Mouse (Mus musculus): ENCODE results near the gene Irs1. TPM values are rescaled to one million over a fixed set of nuclear protein-coding genes. Genes with fewer than 3 reads are reported as not detected.

Gene Irs1
- total RNA-seq, 2 experiments from 2014 or later, result 17.0 to 24.9 TPM

DNA sequence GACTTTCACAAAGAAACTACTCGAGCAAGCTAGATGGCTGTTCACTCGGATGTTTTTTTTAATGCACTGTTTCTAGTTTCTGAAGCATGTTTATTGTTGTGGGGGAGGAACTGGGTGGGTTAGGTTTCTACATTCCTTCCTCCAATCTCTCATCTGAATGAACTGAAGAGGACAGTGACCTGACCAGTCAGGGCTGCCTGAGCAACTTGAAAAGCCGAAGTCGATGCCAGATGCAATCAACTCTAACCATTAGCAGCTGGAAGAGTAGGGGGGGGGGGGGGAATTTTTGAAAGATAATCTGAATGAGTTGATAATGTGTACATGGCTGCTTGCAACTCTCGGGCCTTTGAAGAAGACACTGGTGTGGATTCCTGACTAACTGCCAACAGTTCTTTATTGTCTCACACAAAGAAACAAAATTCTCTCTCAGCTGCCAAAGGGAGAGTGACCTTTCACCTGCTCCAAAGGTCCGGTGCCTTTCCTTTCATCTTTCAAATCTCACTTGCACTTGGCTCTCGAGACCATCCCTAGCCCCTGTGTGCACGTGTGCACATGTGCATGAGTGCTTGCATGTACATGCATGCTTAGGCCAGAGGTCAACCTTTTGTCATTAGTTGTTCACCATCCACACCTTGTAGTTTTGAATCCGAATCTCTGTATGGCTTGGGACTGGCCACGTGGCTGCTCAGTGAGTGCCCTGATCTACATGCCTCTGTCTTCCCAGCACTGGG, 43.8 kb downstream of the Irs1 start:
- no peak for DNase-seq

DNA sequence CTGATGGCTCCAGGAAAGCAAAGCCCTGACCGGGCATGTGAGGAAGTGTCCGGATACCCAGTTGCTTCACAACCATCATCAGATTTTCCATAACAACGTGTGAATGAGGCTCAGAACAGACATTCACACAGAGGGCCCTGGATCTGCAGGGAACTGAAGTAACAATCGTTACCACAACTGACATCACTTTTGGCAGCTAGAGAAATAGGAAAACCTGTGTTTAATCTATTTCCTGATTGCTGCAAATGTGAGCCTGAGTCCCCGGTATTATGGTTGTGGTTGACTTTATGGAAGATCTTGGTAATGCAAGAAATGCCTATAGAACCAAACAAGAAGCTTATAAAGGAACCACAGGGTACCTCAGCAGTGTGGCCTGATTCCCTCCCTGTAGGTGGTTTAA, 46.2 kb downstream of the Irs1 start:
- no peak for DNase-seq

DNA sequence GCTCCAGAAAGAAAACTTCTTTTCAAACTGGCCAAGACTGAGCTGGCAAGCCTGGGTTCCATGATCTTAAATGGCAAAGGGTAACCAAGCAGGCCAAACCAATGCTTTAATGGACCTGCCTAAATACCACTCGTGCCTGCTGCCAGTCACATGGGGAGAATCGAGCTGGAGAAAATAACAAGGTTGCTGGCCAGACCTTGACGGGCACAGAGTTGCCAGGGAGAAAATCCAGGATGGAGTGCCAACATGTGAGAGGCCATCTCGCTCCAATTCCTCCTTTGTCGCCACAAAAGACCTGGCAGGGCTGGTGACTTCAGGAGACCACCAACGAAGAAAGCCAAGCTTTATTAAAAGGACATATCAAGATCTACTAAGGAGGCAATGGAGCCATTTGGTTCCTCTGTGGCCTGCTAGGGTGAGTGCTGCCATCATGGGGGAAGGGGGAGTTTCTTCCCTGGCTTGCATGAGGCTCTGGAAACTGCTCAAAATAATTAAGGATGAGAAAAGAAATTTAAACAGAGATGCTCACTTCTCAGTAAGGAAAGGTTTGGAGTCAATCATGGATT, 47.9 kb downstream of the Irs1 start:
- DNase-seq, result peak; percentile 45

DNA sequence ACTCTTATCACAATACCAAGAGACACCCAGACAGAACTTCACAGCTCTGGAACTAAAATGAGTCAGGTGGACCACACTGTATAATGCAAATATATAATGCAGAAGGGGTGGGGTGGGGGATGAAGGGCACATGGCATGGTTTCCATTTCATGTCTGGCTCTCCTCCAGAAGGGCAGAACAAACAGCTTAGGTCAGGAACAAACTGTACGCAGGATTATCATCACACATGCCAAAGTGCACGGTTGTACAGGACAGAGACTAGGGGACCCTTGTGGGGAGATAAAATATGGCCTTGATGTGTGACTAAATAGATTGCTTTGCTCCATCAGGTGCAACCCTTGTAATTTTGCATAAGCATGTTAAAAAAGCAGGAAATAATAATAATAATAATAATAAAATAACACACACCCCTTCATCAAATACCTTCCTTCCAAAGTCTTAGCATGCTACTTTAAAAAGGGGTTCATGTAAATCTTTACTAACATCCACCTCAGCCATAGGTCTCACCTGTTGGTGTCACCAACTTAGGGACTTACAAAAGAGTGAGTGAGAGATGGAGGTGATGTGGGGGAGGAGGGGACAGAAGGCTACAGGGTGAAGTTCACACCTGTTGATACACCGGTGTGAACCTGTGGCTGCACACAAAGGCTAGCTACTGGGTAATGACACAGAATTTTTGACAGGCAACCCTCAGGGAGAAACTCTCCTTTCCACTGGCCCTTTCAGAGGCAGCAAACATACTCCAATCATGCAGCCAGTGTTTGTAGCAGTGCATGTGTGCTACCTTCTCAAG, 51.6 kb downstream of the Irs1 start:
- no peak for DNase-seq

DNA sequence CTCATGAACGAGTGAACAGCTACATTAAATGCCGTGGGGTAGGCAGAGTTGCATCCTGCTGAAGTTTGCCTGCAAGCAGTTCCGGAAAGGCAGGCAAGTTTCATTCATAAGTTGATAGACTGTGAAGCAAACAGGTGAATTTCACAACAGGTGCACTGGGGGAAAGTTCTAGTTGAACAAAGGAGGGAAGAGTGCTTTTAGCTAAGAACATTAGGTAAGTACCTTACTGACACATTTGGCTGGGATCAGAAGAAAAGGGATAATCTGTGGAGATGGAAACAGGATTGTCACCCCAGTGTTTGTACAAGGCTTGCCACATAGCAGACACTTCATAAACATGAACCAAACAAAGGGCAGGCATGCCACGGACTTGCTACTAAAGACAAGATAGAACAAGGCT, 53.0 kb downstream of the Irs1 start:
- no peak for DNase-seq

DNA sequence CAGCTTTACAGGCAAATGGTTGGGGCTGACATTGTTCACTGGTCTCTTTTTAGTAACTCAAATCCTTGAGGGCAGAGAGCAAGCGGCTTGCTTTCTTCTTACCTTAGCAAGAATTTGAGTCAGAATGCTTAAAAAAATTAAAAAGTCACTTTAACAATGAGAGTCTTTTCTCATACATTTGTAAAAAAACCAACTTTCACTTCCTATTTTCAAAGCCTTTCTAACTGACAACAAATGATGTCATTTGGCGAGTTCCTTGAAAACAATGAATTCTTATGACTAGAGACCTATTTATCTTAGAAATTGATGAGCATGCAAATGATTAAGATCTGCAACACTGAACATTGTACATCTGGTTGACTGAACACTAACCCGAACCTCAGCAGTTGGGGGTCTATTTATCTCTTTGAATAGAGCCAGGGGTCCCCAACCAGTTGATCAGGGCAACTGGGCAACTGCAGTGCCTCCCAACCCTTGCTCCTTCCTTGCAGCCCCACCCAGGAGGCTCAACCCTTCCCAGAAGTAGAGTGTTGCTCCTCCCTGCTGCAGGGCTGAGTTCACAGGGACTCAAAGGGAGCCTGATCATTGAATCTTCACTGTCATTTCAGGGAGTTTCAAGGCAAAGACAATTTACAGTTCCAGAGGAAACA, 55.6 kb downstream of the Irs1 start:
- DNase-seq, result no peak

DNA sequence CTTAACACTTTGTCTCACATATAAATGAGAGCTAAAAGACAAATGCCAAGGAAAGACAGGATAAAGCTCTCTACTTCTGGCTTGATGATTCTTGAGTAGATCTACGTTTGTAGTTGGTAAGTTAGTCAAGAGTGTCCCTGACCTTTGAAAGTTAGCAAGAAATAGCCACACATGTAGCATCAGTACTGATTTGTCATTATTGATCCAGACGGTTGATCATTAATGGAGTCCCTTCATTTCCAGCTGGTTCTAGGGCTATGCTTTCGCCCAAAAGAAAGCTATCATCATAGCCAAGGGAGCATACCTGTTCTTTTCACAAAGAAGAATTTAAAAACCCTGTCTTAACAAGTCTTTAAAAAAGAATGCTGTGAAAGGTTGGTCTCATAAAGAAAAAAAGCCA, 56.6 kb downstream of the Irs1 start:
- DNase-seq, result no peak

DNA sequence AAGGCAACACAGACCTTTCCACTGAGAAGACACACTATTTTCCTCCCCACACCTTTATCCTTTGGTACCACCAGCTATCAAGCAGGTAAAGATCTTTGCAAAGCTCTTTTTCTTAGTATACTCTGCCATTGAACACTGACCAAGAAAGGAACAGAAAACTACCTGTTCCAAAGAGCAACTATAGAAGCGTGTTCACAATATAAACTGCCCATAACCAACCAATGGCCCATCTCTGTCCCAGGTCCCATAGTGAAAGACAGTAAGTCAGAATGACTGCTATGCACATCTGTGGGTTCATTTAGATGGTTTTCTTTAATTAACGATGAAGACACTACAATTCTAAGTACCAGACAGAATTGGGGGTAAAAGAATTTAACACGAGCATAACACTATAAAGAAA, 58.4 kb downstream of the Irs1 start, which contains the start of gene Gm9747:
TSS of gene Gm9747 (plus strand) at position 301 of the 400 bp plus-strand sequence.
- no peak for DNase-seq

DNA sequence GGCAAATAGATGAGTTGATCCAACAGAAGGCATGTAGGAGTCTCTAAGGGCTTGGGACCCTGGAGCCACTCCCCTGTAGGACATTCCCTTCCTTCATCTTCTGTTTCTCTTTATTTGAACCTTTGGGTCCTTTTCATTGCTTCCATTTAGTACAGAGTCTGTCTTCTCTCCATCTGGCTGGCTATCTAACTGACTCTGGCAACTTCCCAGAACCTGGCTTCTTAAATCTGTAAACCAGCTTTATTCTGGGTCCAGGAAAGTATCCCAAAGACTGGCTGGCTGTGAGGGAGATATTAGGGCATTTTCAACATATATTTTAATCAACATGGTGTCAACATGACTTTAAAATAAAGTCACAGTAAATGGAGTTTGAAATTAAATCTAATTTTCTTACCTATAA, 62.4 kb downstream of the Irs1 start:
- no peak for DNase-seq

DNA sequence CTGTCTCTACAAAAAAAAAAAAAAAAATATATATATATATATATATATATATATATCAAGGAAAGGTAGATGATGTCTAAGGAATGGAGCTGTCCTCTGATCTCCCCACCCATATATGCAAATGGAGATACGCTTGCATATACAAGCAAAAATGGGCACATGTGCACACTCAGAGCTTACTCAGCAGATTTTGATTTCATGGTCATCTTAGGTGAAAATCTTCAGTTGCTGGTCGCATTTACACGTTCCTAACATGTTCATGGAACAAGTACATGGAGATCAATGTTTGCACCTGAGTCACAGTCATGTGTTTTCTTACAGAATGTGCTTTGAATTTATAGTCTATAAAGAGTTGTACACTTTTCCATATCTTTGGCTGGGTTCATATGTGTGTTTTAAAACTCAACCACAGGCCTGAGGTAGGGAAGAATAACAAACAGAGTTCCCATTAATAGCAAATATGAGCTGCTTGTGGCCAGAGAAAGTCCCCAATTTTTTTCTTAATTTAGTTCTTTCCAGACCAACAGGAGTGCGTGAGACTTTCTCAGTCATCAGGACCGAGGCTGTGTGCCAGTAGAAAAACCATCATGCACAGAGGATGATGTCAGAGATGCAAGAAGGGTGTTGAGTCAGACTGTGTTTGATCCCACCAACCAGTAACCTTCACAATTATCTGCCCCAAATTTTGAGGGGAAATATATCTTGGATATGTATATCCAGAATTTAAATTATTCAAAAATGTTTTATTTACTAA, 68.0 kb downstream of the Irs1 start:
- no peak for DNase-seq

DNA sequence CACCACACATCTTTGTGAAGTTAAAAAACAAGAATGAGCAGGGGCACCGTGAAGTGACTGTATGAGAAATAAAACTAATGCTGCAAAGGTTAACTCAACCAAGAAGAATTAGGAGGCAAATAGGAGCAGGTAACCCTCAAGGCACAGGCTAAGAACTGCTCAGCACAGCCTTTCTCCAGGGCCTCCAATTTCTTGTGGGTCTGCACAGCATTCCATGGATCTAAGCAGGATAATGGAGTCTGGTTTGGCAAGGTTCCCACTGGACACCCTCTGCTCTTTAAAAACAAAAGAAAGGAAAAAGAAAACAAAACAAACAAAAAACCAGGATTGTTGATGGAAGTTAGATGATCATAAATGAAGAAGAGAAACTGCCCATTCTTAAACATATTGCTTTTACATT, 69.8 kb downstream of the Irs1 start:
- no peak for DNase-seq

DNA sequence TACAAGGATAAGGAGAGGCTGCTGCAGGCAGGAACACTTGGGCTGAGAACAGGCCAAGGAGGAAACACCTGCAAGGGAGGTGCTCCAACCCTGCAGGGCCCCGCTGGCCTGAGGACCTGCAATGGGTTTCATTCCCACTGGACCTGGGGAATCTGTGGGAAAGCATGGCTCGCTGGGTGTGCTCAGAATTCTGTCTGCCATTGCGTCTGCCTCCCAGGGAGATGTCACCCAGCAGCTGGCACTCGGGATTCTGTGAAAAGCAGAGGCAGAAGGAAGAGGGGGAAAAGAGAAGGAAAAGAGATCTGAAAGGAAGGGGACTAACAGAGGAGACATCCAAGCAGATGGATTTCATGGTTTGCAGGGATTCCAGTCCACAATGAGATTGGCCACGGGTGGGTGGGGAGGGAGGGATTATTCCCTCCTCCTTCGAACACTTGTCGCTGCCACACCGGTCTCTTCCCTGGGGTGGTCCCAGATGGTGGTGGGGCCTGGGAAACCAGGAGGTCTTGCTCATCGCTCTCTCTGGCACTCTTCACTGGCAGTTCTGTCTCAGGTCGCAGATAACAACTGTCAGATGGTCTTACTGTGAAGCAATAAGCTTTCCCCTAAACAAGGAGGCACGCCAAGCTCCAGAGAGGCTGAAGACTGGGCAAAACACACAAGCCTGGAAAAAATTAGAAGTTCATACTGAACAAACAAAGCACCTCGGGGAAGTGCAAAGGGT, 70.4 kb downstream of the Irs1 start:
- DNase-seq, result no peak

DNA sequence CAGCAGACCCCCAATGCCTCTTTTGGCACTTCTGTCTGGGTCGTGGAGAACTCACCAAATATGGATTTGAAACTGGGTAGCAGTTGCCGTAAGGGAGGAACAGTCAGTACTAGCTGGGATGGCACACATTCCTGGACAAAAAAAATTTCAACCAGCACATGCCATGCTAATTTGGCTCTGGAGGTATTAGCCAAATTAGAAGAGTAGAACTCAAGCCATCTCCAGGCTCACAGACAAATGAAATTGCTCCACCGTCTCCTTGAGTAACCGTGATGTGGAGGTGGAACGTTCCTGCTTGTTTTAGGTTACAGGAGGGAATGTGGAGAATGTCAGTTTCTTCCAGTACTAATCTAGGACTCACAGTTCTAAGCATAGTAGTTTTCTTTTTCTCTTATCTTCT, 83.7 kb downstream of the Irs1 start:
- DNase-seq, result no peak

DNA sequence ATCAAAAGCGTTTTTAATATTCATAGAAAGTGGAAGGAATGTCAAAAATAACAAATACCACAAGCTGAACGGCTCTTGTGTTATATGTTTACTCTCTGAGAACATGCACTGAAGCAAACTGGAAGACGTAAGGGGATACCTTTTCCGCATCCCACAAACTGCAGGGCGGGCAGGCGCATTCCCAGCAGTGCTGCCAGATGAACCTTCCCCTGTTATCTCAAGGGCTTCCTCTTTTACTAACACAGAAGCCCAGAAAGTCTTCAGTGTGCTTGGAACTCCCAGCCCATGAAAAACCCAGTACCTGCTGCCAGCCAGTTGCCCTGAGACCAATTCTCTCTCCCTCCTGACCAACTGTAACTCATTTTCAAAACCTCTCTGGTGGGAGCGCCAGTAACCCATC, 90.6 kb downstream of the Irs1 start:
- peak; percentile 3 for DNase-seq

DNA sequence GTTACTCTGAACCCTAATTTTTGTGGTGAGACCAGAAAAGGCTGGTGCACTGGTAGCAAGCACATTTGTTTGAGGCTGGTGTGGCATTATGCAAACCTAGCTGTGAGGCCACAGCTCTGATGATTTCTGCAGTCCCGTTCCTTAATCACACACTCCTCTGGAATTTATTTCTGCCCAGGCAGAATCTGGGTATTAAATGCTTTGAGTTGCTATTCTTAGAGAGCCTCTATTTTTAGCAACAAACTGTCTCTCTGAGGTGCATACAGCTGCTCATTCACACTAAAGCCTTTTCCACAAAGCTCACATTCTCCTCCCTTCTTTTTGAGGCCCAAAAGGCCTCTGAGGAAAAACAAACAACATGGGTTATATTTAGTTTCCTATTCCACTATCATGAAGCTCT, 91.3 kb downstream of the Irs1 start:
- DNase-seq, result no peak

DNA sequence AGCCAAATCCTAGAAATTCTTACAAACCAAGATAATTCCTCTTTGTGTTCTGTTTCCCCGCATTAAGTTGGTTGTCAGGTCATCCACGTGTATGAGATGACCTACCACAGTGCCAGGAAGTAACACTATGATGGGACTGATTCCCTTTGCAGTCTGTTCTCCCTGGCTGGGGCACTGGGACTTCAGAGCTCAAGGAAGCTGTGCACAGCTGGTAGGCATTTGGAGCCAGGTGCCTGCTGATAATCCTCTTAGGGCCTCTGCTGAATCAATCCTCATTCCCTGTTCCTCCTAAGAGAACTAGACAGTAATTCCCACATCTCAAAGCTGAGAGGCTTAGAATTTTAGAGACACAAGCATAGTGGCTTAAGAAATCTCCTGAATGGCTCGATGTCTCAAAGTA, 99.6 kb downstream of the Irs1 start:
- DNase-seq, result no peak

DNA sequence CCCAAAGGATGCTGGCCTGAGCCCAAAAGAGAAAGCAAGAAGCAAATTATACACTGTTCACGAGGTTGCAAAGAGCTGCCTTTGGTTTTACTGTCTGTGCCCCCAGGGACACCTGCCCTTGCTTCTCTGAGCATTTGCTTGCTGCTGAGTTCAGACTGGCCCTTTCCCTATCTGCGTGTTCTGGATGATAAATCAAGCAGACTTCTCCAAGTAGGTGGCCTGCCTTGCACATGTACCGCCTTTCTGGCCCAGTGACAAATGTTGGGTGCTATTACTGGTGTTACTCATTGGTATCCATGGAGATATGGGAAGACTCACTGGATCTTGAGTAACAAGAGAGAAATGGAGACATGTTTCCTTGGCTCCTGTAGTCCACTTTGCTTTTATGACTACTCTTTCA, 101.7 kb downstream of the Irs1 start:
- DNase-seq, result peak; percentile 87

DNA sequence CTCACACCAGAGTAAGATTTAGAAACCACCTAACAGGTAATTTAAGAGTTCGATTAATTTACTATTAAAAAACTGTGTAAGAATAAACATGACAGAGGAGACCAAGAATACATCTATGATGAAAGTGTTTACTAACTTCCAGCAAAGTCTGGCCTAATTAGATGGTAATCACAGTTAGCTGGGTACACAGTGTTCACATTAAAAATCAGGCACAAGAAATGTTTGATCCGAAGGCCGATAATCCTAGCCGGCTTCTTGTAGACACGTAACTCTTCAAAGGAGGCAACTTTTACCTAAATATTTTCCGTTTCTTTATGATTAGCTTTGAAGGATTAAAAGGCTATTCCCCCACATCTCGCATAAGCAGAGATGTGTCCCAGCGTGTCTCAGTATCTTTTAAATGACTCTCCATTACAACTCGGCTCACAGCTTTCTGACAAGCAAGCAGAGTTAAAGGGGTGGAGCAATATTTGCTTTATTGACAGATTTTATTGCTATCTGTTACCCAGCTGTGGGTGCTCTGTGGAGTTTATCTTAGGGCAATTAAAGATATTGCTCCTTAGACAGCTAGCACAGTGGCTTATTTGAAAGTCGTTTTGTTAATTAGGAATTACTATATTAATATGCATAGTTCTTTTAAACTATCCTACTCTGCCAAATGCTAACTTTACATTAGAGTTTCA, 102.5 kb downstream of the Irs1 start:
- no peak for DNase-seq

DNA sequence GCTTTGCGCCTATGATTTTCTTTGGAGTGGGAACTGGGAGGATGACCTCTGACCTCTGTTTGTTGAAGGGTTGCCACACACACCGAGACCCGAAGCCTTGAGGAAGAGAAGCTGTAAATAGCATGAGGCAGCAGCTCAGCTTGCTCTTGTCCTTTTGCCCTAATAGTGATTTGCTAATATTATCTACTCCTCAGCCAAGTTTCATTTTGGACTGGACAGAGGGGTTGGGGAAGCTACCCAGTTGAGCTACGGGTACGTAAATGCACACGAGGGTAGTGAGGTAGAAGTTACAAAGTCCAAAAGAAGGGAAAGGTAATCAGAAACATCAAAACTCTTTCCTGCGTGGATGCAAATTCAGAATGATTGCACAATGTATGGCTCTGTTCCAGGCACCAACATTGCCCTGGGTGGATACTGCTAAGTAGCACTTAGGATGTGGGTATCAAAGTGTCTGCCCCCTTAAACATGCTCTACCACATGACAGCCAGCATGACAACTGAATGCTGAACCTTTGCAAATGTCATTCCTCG, 107.2 kb downstream of the Irs1 start:
- DNase-seq, result peak; percentile 45

All from adrenal gland, postnatal 10 days (tissue).